Mouse (Mus musculus): Measurements from ENCODE around the gene Fam241b.
"Not testable (repeated sequence)": the region's sequence is repeated elsewhere in the genome, so short reads cannot be mapped to it uniquely, and the experiment has no call there.

Gene Fam241b

GRCm38 (mm10) chr10:62076248-62077134 lies 67.2 kb downstream of the Fam241b start:
- no peak for DNase-seq (ENCODE audit: low read depth, low spot score)

- DNase-seq (ENCODE audit: low read depth, low spot score), result not testable (repeated sequence)
Observed at GRCm38 (mm10) chr10:62071346-62071745, 72.4 kb downstream of the Fam241b start.

GRCm38 (mm10) chr10:62070636-62071035 lies 73.1 kb downstream of the Fam241b start:
- no peak for DNase-seq (ENCODE audit: low read depth, low spot score)

- no peak for DNase-seq (ENCODE audit: low read depth, low spot score)
Observed at GRCm38 (mm10) chr10:62069946-62070345, 73.8 kb downstream of the Fam241b start.

GRCm38 (mm10) chr10:62069398-62069797 lies 74.3 kb downstream of the Fam241b start:
- DNase-seq (ENCODE audit: low read depth, low spot score), result no peak

- peak; percentile 10 for DNase-seq (ENCODE audit: low read depth, low spot score)
Observed at GRCm38 (mm10) chr10:62068532-62068931, 75.2 kb downstream of the Fam241b start.

- no peak for DNase-seq (ENCODE audit: low read depth, low spot score)
Observed at GRCm38 (mm10) chr10:62066213-62066612, 77.5 kb downstream of the Fam241b start.

- no peak for DNase-seq (ENCODE audit: low read depth, low spot score)
Observed at GRCm38 (mm10) chr10:62062786-62063185, 80.9 kb downstream of the Fam241b start.

GRCm38 (mm10) chr10:62060969-62061678 lies 82.6 kb downstream of the Fam241b start:
- DNase-seq (ENCODE audit: low read depth, low spot score), result no peak

GRCm38 (mm10) chr10:62060224-62060913 lies 83.4 kb downstream of the Fam241b start:
- DNase-seq (ENCODE audit: low read depth, low spot score), result no peak

- no peak for DNase-seq (ENCODE audit: low read depth, low spot score)
Observed at GRCm38 (mm10) chr10:62058508-62059375, 85.0 kb downstream of the Fam241b start.

Data from skeletal muscle tissue, adult 2 months (tissue).